Mouse (Mus musculus) MN1 (cell line): ENCODE measurements around the gene Grip1.

Experiments used
- DNase-seq: peaks from one replicate; pipeline ENCODE4 v3.0.0-alpha.2; 2016; ENCODE audit warnings: low spot score

Gene Grip1

GRCm38 (mm10) chr10:119573134-119573533 is 119.5 kb downstream of the Grip1 start:
- no peak for DNase-seq

- no peak for DNase-seq
Observed at GRCm38 (mm10) chr10:119575780-119576179, 122.2 kb downstream of the Grip1 start.

GRCm38 (mm10) chr10:119580024-119580423 is 126.4 kb downstream of the Grip1 start:
- DNase-seq, result no peak

- DNase-seq, result no peak
Observed at GRCm38 (mm10) chr10:119584666-119585065, 131.0 kb downstream of the Grip1 start.

GRCm38 (mm10) chr10:119586976-119587375 is 133.3 kb downstream of the Grip1 start:
- no peak for DNase-seq

GRCm38 (mm10) chr10:119596822-119597221 is 143.2 kb downstream of the Grip1 start:
- DNase-seq, result no peak

GRCm38 (mm10) chr10:119607501-119607900 is 153.9 kb downstream of the Grip1 start:
- DNase-seq, result no peak

GRCm38 (mm10) chr10:119608998-119609397 is 155.4 kb downstream of the Grip1 start:
- DNase-seq, result no peak

GRCm38 (mm10) chr10:119610279-119610895 is 156.8 kb downstream of the Grip1 start:
- DNase-seq, result peak; percentile 39

GRCm38 (mm10) chr10:119612034-119612433 is 158.4 kb downstream of the Grip1 start:
- DNase-seq, result no peak

- DNase-seq, result peak; percentile 86
Observed at GRCm38 (mm10) chr10:119614726-119615125, 161.1 kb downstream of the Grip1 start.

- peak; percentile 97 for DNase-seq
Observed at GRCm38 (mm10) chr10:119615240-119615885, 161.7 kb downstream of the Grip1 start.

GRCm38 (mm10) chr10:119616078-119616477 is 162.4 kb downstream of the Grip1 start:
- DNase-seq, result no peak

- DNase-seq, result no peak
Observed at GRCm38 (mm10) chr10:119628656-119629055, 175.0 kb downstream of the Grip1 start.

GRCm38 (mm10) chr10:119630401-119630800 is 176.8 kb downstream of the Grip1 start:
- no peak for DNase-seq

- no peak for DNase-seq
Observed at GRCm38 (mm10) chr10:119631966-119632365, 178.3 kb downstream of the Grip1 start.

GRCm38 (mm10) chr10:119634544-119634943 is 180.9 kb downstream of the Grip1 start:
- no peak for DNase-seq

- DNase-seq, result no peak
Observed at GRCm38 (mm10) chr10:119640534-119640933, 186.9 kb downstream of the Grip1 start.

- no peak for DNase-seq
Observed at GRCm38 (mm10) chr10:119641011-119641410, 187.4 kb downstream of the Grip1 start.

- no peak for DNase-seq
Observed at GRCm38 (mm10) chr10:119644289-119644688, 190.7 kb downstream of the Grip1 start.

GRCm38 (mm10) chr10:119646500-119647439 is 193.1 kb downstream of the Grip1 start:
- DNase-seq, result peak; percentile 85

GRCm38 (mm10) chr10:119660677-119661353 is 207.2 kb downstream of the Grip1 start:
- DNase-seq, result peak; percentile 96
